Mouse (Mus musculus) layer of hippocampus, adult 9-10 months (tissue): ENCODE data around the gene Cand1.

Experiments used
- DNase-seq: peaks from one replicate; pipeline ENCODE4 v3.0.0; 2022; ENCODE audit warnings: low spot score

Cand1 gene

GRCm38 (mm10) chr10:119239969-119240721 is at the start of gene Cand1:
TSS of gene Cand1 (minus strand) at chr10:119240055.
- peak; percentile 97 for DNase-seq

GRCm38 (mm10) chr10:119278871-119279270 is 39.0 kb upstream of the Cand1 start:
- DNase-seq: no peak

GRCm38 (mm10) chr10:119274333-119274732 is 34.5 kb upstream of the Cand1 start:
- DNase-seq: no peak

GRCm38 (mm10) chr10:119272536-119272935 is 32.7 kb upstream of the Cand1 start:
- no peak for DNase-seq

GRCm38 (mm10) chr10:119272005-119272404 is 32.1 kb upstream of the Cand1 start:
- no peak for DNase-seq

GRCm38 (mm10) chr10:119271101-119271500 is 31.2 kb upstream of the Cand1 start:
- DNase-seq: no peak

- DNase-seq: no peak
Measured at GRCm38 (mm10) chr10:119270384-119270985, 30.6 kb upstream of the Cand1 start.

GRCm38 (mm10) chr10:119264761-119265160 is 24.9 kb upstream of the Cand1 start:
- no peak for DNase-seq

GRCm38 (mm10) chr10:119262821-119263220 is 23.0 kb upstream of the Cand1 start:
- no peak for DNase-seq

- no peak for DNase-seq
Measured at GRCm38 (mm10) chr10:119257876-119258275, 18.0 kb upstream of the Cand1 start.

- no peak for DNase-seq
Measured at GRCm38 (mm10) chr10:119244146-119244545, 4.3 kb upstream of the Cand1 start.

- DNase-seq: no peak
Measured at GRCm38 (mm10) chr10:119240722-119241089, 851 bp upstream of the Cand1 start.

- peak; percentile 11 for DNase-seq
Measured at GRCm38 (mm10) chr10:119239633-119239968, 254 bp downstream of the Cand1 start.

- DNase-seq: no peak
Measured at GRCm38 (mm10) chr10:119238985-119239631, 747 bp downstream of the Cand1 start.

- no peak for DNase-seq
Measured at GRCm38 (mm10) chr10:119231526-119231925, 8.3 kb downstream of the Cand1 start.

GRCm38 (mm10) chr10:119230703-119231102 is 9.2 kb downstream of the Cand1 start:
- no peak for DNase-seq

- no peak for DNase-seq
Measured at GRCm38 (mm10) chr10:119230074-119230669, 9.7 kb downstream of the Cand1 start.

GRCm38 (mm10) chr10:119223686-119224085 is 16.2 kb downstream of the Cand1 start:
- no peak for DNase-seq

GRCm38 (mm10) chr10:119221631-119222030 is 18.2 kb downstream of the Cand1 start:
- no peak for DNase-seq

- no peak for DNase-seq
Measured at GRCm38 (mm10) chr10:119219415-119219814, 20.4 kb downstream of the Cand1 start.

GRCm38 (mm10) chr10:119218274-119219080 is 21.4 kb downstream of the Cand1 start:
- DNase-seq: no peak

GRCm38 (mm10) chr10:119212443-119212842 is 27.4 kb downstream of the Cand1 start:
- no peak for DNase-seq
